Mouse (Mus musculus) bone marrow, adult 2 months (tissue): ENCODE measurements around the gene Stpg1.

Experiments used
- CTCF ChIP-seq: fragments of 200-500 bp; IDR thresholded peaks from 2 replicates; pipeline ENCODE4 v1.5.1; 2011; ENCODE audit warnings: low read length, control low read depth; ENCODE audit not compliant: control insufficient read depth, insufficient read depth
- POLR2A ChIP-seq: fragments of 200-500 bp; IDR thresholded peaks from 2 replicates; pipeline ENCODE4 v1.6.1; 2011; ENCODE audit warnings: low read depth, mild to moderate bottlenecking, control low read depth, low read length, borderline replicate concordance; ENCODE audit not compliant: control insufficient read depth

- TF ChIP-seq CTCF, result no peak
- TF ChIP-seq POLR2A, result no peak
Measured at GRCm38 (mm10) chr4:135573251-135573808, 78.7 kb downstream of the Stpg1 start, which contains the start of gene Grhl3.
